Mouse (Mus musculus) C3H10T1/2 (cell line): Measurements from ENCODE around the gene Ufm1. TPM values are rescaled to one million over a fixed set of nuclear protein-coding genes. Genes with fewer than 3 reads are reported as not detected.

ENCODE experiments used
- polyA plus RNA-seq, 2 experiments: library from polyadenylated mRNA; unstranded; fragments of >200 nt; fragmentation: generic; extraction: Trizol; gene quantifications; one replicate each; pipeline ENCODE4 v1.2.1; 2012; ENCODE audit warnings: missing spikeins in 2 of 2

Ufm1 gene
- polyA plus RNA-seq: 10 to 100 TPM; 26.7 to 33.2 TPM

DNA sequence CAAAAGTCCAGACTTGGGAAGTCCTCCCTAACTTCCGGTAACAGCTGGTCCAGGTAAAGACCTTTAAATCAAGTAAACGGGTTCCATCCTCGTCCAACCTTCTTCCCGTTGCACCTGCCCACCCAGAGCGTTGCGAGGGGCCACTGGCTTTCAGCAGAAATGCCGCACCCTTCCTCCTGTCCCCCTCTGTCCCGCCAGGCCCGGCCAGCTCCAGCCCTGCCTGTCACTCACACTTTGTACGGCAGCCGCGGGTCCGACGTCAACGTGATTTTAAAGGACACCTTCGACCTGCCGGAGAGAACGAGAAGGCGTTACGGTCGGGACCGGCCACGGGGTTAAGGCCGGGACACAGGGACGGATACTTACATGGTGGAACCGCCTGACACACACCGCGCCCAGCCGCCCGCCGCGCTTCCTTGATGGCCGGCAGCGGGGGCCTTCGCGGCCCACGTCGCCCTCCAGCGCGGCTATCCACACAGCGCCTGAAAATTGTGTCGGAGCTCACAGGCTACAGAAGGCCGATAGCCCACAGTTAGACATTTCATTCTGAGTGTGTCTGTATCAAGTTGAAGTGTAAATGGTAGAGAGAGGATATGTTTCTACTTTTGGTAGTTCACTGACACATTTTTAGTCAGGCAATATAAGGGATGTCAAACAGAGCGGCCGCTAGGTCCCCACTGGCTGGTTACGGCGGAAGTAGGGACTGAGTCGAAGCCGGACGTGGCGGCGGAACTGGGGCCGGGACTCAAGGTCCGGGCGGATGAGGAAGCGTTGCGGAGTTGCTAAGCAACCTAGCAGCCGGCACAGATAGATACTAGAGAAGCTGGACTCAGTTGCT lies at the start of gene Ufm1:
TSS of gene Ufm1 (minus strand) at position 448 of the 838 bp plus-strand sequence.

DNA sequence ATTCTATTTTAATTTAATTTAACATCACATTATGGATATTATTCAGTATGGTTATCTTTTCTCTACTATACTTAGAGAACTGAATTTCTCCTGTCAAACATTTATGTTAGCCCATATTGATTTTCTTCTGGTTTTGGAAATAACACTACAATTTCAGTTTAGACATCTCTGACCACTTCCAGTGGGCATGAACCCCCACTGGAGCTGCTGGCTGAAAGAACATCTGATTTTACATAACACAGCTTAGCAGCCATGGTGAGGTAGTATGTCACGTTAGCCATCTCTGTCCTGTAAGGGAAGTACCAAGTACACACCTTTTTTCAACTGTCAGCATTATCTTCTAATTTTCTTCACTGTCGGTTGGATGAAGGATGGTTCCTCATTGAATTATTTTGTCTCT lies 18.8 kb downstream of the Ufm1 start, which contains the start of gene Gm10985:
TSS of gene Gm10985 (plus strand) at position 301 of the 400 bp plus-strand sequence.

Other genes with a start within 250 kb of the Ufm1 start
- gene Frem2, start 206.5 kb downstream of the Ufm1 start, polyA plus RNA-seq: not detected
- gene Gm10985, start 18.7 kb downstream of the Ufm1 start, polyA plus RNA-seq: not detected